17 mouse cellular contexts compared by ENCODE assay signal in genomic region chr7:6787000-6787399, GRCm38 (mm10). TPM values are rescaled to one million over a fixed set of nuclear protein-coding genes. Genes with fewer than 3 reads are reported as not detected.
"Had no signal": no experiment of that assay in that cellular context is flagged by ENCODE, and none has a peak within 500 bp of the region (broad histone marks: within the 10 kb centered on the region; RNA-seq: fewer than 3 reads in every experiment).

No protein-coding gene starts in this region.

- H3K36me3 ChIP-seq: intestine, embryonic 15.5 days; limb, embryonic 12.5 days; liver, embryonic 13.5 days; midbrain, embryonic 15.5 days; neural tube, embryonic 12.5 days had no signal

- H3K27me3 ChIP-seq: intestine, embryonic 15.5 days; limb, embryonic 12.5 days; liver, embryonic 13.5 days; megakaryocyte, embryonic 14.5 days; midbrain, embryonic 15.5 days; neural tube, embryonic 12.5 days had no signal

- H3K4me2 ChIP-seq: intestine, embryonic 15.5 days; limb, embryonic 12.5 days; liver, embryonic 13.5 days; midbrain, embryonic 11.5 days; midbrain, embryonic 15.5 days; neural tube, embryonic 12.5 days had no signal

- H3K4me1 ChIP-seq: megakaryocyte, embryonic 14.5 days had no signal

- H3K4me3 ChIP-seq: intestine, embryonic 15.5 days; limb, embryonic 12.5 days; liver, embryonic 13.5 days; megakaryocyte, embryonic 14.5 days; midbrain, embryonic 15.5 days; neural tube, embryonic 12.5 days had no signal

- H3K9ac ChIP-seq: intestine, embryonic 15.5 days; limb, embryonic 12.5 days; liver, embryonic 13.5 days; liver, postnatal 0 days; midbrain, embryonic 15.5 days; neural tube, embryonic 12.5 days had no signal

- H3K9me3 ChIP-seq: intestine, embryonic 15.5 days; limb, embryonic 12.5 days; liver, embryonic 13.5 days; midbrain, embryonic 15.5 days; neural tube, embryonic 12.5 days had no signal

- H3K27ac ChIP-seq: intestine, embryonic 15.5 days; limb, embryonic 12.5 days; liver, embryonic 13.5 days; macrophage; midbrain, embryonic 15.5 days; neural tube, embryonic 12.5 days had no signal

- DNase-seq: kidney, postnatal 36 days; layer of hippocampus, adult 9-11 months; layer of hippocampus, postnatal 36 days; liver; liver, embryonic 13.5 days; liver, postnatal 0 days; lung, postnatal 10 days; thymus, postnatal 36 days had no signal

- ATAC-seq: intestine, embryonic 15.5 days; liver, postnatal 0 days; midbrain, embryonic 15.5 days had no signal

RNA-seq across cellular contexts. Expression of gene Usp29, which starts 56.6 kb away (rescaled TPM):
- total RNA-seq: monocyte, adult 5-6 weeks; neutrophil, adult 5-6 weeks had no signal
- polyA plus RNA-seq: macrophage had no signal

RNA-seq across cellular contexts. Expression of gene Peg3, which starts 56.8 kb away (rescaled TPM):
- total RNA-seq: monocyte, adult 5-6 weeks; neutrophil, adult 5-6 weeks had no signal
- polyA plus RNA-seq: macrophage had no signal
